Mouse (Mus musculus) ES-E14 (cell line): ENCODE data around the gene Gsdma3. TPM values are rescaled to one million over a fixed set of nuclear protein-coding genes. Genes with fewer than 3 reads are reported as not detected.

Experiments used
- DNase-seq: peaks from one replicate; pipeline ENCODE4 v3.0.0-alpha.2; 2013; ENCODE audit warnings: low read depth, low spot score
- H3K27ac ChIP-seq: 2 replicates; pipeline ENCODE4 v1.5.1; 2012; ENCODE audit warnings: low read depth, mild to moderate bottlenecking, low read length, moderate library complexity, mixed read lengths; ENCODE audit not compliant: poor library complexity, insufficient read depth, severe bottlenecking
- H3K36me3 ChIP-seq: 2 replicates; pipeline ENCODE4 v1.6.1; 2012; ENCODE audit warnings: mild to moderate bottlenecking, low read length, moderate library complexity, mixed read lengths; ENCODE audit not compliant: control insufficient read depth, poor library complexity, insufficient read depth, severe bottlenecking
- H3K4me1 ChIP-seq, 2 experiments: fragments of 150-350 bp in 1 of 2; sonication (generic) in 1 of 2; 2 replicates each; pipeline ENCODE4 v1.6.1; 2012; ENCODE audit warnings: low read length in 2 of 2, mild to moderate bottlenecking in 1 of 2, mixed read lengths in 1 of 2; ENCODE audit not compliant: control insufficient read depth in 2 of 2, insufficient read depth in 2 of 2, poor library complexity in 1 of 2
- H3K4me3 ChIP-seq, 2 experiments: fragments of 150-350 bp in 1 of 2; sonication (generic) in 1 of 2; 2 replicates each; pipeline ENCODE4 v1.5.1; 2012; ENCODE audit warnings: low read length in 2 of 2, low read depth in 1 of 2, mild to moderate bottlenecking in 1 of 2, mixed read lengths in 1 of 2; ENCODE audit not compliant: insufficient read depth in 1 of 2, poor library complexity in 1 of 2, severe bottlenecking in 1 of 2
- H3K9ac ChIP-seq: 2 replicates; pipeline ENCODE4 v1.6.1; 2012; ENCODE audit warnings: low read depth, mild to moderate bottlenecking, low read length, mixed read lengths; ENCODE audit not compliant: poor library complexity, insufficient read depth, severe bottlenecking
- H3K9me3 ChIP-seq: fragments of 150-350 bp; sonication (generic); 2 replicates; pipeline ENCODE4 v1.6.1; 2012; ENCODE audit warnings: low read depth, mild to moderate bottlenecking, low read length; ENCODE audit not compliant: control insufficient read depth, insufficient read depth
- CHD2 ChIP-seq: IDR thresholded peaks from 2 replicates; pipeline ENCODE4 v1.6.1; 2014; ENCODE audit warnings: mild to moderate bottlenecking, low read depth, low read length, inconsistent platforms
- HCFC1 ChIP-seq: IDR thresholded peaks from 2 replicates; pipeline ENCODE4 v1.6.1; 2012; ENCODE audit warnings: low read length, inconsistent platforms, borderline replicate concordance; ENCODE audit not compliant: insufficient read depth
- MAFK ChIP-seq: IDR thresholded peaks from 2 replicates; pipeline ENCODE4 v1.6.1; 2014; ENCODE audit warnings: mild to moderate bottlenecking, low read depth, low read length, inconsistent platforms; ENCODE audit not compliant: insufficient read depth
- ZC3H11A ChIP-seq: IDR thresholded peaks from 2 replicates; pipeline ENCODE4 v1.6.1; 2012; ENCODE audit warnings: low read depth, mild to moderate bottlenecking, inconsistent platforms, low read length, borderline replicate concordance
- ZNF384 ChIP-seq: IDR thresholded peaks from 2 replicates; pipeline ENCODE4 v1.6.1; 2012; ENCODE audit warnings: low read depth, low read length, inconsistent platforms
- in situ Hi-C, 2 experiments: fragments of 600-800 bp; cut with MboI; formaldehyde crosslinking; loops; one replicate each; pipeline ENCODE4 v1.15.1; 2025; ENCODE audit warnings: low sequenced_read_pairs in 2 of 2, inconsistent platforms in 1 of 2; ENCODE audit not compliant: unreplicated experiment in 2 of 2
- total RNA-seq: library from RNA; depleted of rRNA; stranded (reverse); fragments of 300-350 nt; gene quantifications from 2 replicates; pipeline ENCODE4 v1.2.3, GENCODE M21; 2012; rRNA removed

The Gsdma3 gene
- not detected in 2 replicates for total RNA-seq

DNA sequence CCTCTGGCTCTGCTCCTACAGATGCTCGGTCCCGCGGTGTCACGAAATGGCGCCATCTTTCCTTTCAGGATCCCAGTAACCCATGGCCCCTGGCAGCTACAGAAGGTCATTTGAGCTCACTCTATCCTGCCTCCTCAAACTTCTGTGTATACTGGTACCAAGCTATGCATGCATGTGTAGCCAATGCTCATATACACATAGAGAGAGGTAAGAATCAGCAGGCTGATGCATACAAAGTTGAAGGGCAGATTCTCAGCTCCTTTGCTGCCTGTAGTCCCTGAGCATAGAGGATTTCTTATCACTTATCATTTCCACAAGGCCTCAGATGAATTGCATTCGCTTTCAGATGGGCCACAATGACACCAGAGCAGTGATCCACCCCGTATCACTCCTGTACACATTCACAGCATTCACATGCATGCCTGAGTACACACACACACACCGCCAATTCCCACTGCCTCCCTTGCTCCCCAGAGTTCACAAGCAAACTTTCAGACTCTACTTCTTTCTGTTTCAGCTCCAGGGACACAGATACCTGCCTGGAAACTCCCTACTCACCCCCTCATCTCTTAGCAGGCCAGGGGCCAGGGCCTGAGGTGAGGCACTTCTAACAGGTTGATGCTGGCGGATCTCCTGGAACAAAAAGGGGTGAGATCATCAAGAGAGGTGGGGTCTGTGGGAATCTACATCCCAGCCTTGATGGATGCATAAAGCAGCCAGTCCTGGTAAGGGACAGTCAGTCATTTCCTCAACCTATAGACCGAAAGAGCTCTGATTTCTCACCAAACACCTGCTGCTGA, at the start of gene Gsdma3, which contains the start of gene Gm12355:
Gsdma3 (plus strand) TSS at position 750 of the 800 bp plus-strand sequence.
Gm12355 (minus strand) TSS at position 51 of the 800 bp plus-strand sequence.
- TF ChIP-seq HCFC1 (no peak), MAFK (no peak), CHD2 (no peak), ZNF384 (no peak), ZC3H11A (no peak)
- 0 out of 2 replicates have a peak, but pooled peaks cover 2% of the 10 kb centered on the region for H3K9me3 ChIP-seq
- no peak for DNase-seq
- no peak within 1 kb of the TSS for H3K9ac ChIP-seq
- H3K4me3 ChIP-seq, result no peak within 1 kb of the TSS
- H3K27ac ChIP-seq, result no peak within 1 kb of the TSS
- no peaks in the 10 kb centered on the region for H3K36me3 ChIP-seq
- in situ Hi-C loops, result no loop called here
- H3K4me1 ChIP-seq, result no peaks in the 10 kb centered on the region

DNA sequence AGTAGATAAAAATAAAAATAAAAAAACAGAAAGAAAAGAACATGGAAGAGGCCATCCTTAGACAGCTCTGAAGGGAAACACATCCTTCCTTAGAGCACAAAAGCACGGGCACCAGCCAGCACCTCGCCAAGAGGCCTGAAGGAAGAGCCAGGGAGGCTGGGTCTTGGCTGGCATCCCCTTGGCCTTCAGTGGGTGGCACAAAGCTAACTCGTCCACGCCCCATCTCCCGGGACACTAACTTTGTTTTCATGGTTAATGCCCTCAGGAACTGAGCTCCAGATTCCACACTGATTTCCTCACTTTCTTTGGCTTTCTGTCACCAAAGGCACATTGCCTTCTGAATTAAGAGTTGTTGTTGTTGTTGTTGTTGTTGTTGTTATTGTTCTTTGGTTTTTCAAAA, 48.4 kb upstream of the Gsdma3 start:
- in situ Hi-C loops, result no loop called here
- Histone ChIP-seq H3K4me1 (peaks cover 6 to 30% of the 10 kb centered on the region in 2 experiments; a peak in 3 of 4 replicates), H3K9me3 (no peaks in the 10 kb centered on the region), H3K4me3 (no peak overlapping the region), H3K9ac (no peak overlapping the region), H3K27ac (no peak overlapping the region), H3K36me3 (peaks cover 7% of the 10 kb centered on the region)
- no peak for TF ChIP-seq CHD2
- TF ChIP-seq HCFC1, result no peak
- no peak for TF ChIP-seq ZC3H11A
- no peak for TF ChIP-seq MAFK
- TF ChIP-seq ZNF384, result no peak
- DNase-seq, result no peak

- H3K36me3 ChIP-seq, result peaks cover 15% of the 10 kb centered on the region
- no peak for TF ChIP-seq ZC3H11A
- no peak for TF ChIP-seq ZNF384
- no peak for TF ChIP-seq CHD2
- no peak for TF ChIP-seq HCFC1
- TF ChIP-seq MAFK, result no peak
- no peaks in the 10 kb centered on the region for H3K9me3 ChIP-seq
- H3K27ac ChIP-seq, result peak overlapping the region; percentile 26; the same call in 1 of the 2 replicates
- DNase-seq, result no peak
- peak overlapping the region; percentile 14; the same call in 1 of the 2 replicates for H3K9ac ChIP-seq
- H3K4me3 ChIP-seq, result peak overlapping the region; percentile 17 to 37; a peak in 2 of 4 replicates
- peaks cover 6 to 34% of the 10 kb centered on the region in 2 experiments; a peak in 3 of 4 replicates for H3K4me1 ChIP-seq
- in situ Hi-C loops, result no loop called here
Observed at GRCm38 (mm10) chr11:98580301-98581121, 45.6 kb upstream of the Gsdma3 start.

- DNase-seq, result no peak
- Histone ChIP-seq H3K4me1 (peaks cover 6 to 34% of the 10 kb centered on the region in 2 experiments; a peak in 3 of 4 replicates), H3K36me3 (peaks cover 15% of the 10 kb centered on the region), H3K4me3 (peak overlapping the region in 1 of 2 experiments; percentile 37; a peak in 2 of 4 replicates), H3K9ac (peak overlapping the region; percentile 27; the same call in 1 of the 2 replicates), H3K27ac (no peak overlapping the region; the same call in 1 of the 2 replicates), H3K9me3 (no peaks in the 10 kb centered on the region)
- in situ Hi-C loops, result no loop called here
- TF ChIP-seq ZC3H11A (no peak), CHD2 (no peak), MAFK (no peak), HCFC1 (no peak), ZNF384 (no peak)
Observed at GRCm38 (mm10) chr11:98581286-98582029, 44.7 kb upstream of the Gsdma3 start.
